Mouse (Mus musculus) heart, embryonic 11.5 days (tissue): ENCODE data around the gene Slc28a3. TPM values are rescaled to one million over a fixed set of nuclear protein-coding genes. Genes with fewer than 3 reads are reported as not detected.

Source experiments
- ATAC-seq: fragments of 200-750 bp; cut with Nextera tagmentation; replicated peaks from 2 replicates; pipeline ENCODE4 v1.8.0; 2017; ENCODE audit warnings: moderate library complexity; ENCODE audit not compliant: insufficient number of reproducible peaks, low FRiP score, low TSS enrichment
- H3K27ac ChIP-seq: fragments of 300-500 bp; sonication (generic); 2 replicates; pipeline ENCODE4 v1.5.1; 2014; ENCODE audit warnings: mild to moderate bottlenecking, low read depth, low read length
- H3K27me3 ChIP-seq: fragments of 300-500 bp; sonication (generic); 2 replicates; pipeline ENCODE4 v1.6.1; 2014; ENCODE audit warnings: mild to moderate bottlenecking, low read length, mixed read lengths; ENCODE audit not compliant: control insufficient read depth, insufficient read depth
- H3K36me3 ChIP-seq: fragments of 300-500 bp; sonication (generic); 2 replicates; pipeline ENCODE4 v1.6.1; 2014; ENCODE audit warnings: mild to moderate bottlenecking, low read length, moderate library complexity, mixed read lengths; ENCODE audit not compliant: control insufficient read depth, insufficient read depth
- H3K4me1 ChIP-seq: fragments of 300-500 bp; sonication (generic); 2 replicates; pipeline ENCODE4 v1.6.1; 2014; ENCODE audit warnings: low read length; ENCODE audit not compliant: control insufficient read depth, insufficient read depth
- H3K4me2 ChIP-seq: fragments of 300-500 bp; sonication (generic); 2 replicates; pipeline ENCODE4 v1.6.1; 2014; ENCODE audit warnings: mild to moderate bottlenecking, moderate library complexity
- H3K4me3 ChIP-seq: fragments of 300-500 bp; sonication (generic); 2 replicates; pipeline ENCODE4 v1.5.1; 2014; ENCODE audit warnings: low read depth, low read length
- H3K9ac ChIP-seq: fragments of 300-500 bp; sonication (generic); 2 replicates; pipeline ENCODE4 v1.6.1; 2014; ENCODE audit warnings: mild to moderate bottlenecking, low read depth, low read length, moderate library complexity
- H3K9me3 ChIP-seq: fragments of 300-500 bp; sonication (generic); replicated peaks from 2 replicates; pipeline ENCODE4 v1.6.1; 2016; ENCODE audit warnings: low read length; ENCODE audit not compliant: control insufficient read depth
- WGBS: fragments of 180-500 bp; shearing (Covaris S2); extraction: QIAGEN DNeasy Blood & Tissue Kit; methylation state at CpG from one replicate; pipeline ENCODE4 v1.1.7; 2014; ENCODE audit not compliant: insufficient replicate concordance; 5-methylcytosine and 5-hydroxymethylcytosine counted together
- polyA plus RNA-seq: library from polyadenylated mRNA; unstranded; fragments of >200 nt; fragmentation: Nextera tagmentation; extraction: Ambion mirVana; gene quantifications from 2 replicates; pipeline ENCODE4 v1.2.1, GENCODE M21; 2014

The Slc28a3 gene
- polyA plus RNA-seq, 1 experiment from 2014 or later: not detected

GRCm38 (mm10) chr13:58523761-58524117 is 86.9 kb downstream of the Slc28a3 start:
- Histone ChIP-seq H3K4me2 (peak overlapping the region; percentile 61), H3K27me3 (0 out of 2 replicates have a peak, but pooled peaks cover 4% of the 10 kb centered on the region), H3K4me3 (no peak overlapping the region), H3K4me1 (peaks cover 22% of the 10 kb centered on the region), H3K27ac (no peak overlapping the region), H3K9ac (no peak overlapping the region), H3K9me3 (no peaks in the 10 kb centered on the region), H3K36me3 (no peaks in the 10 kb centered on the region)
- WGBS: 25% methylated on average over 7 of the region's 7 CpGs
- ATAC-seq: no peak

- Histone ChIP-seq H3K4me1 (peaks cover 22% of the 10 kb centered on the region), H3K36me3 (no peaks in the 10 kb centered on the region), H3K27me3 (0 out of 2 replicates have a peak, but pooled peaks cover 4% of the 10 kb centered on the region), H3K4me2 (peak overlapping the region; percentile 61), H3K4me3 (peak overlapping the region; percentile 22), H3K9me3 (no peaks in the 10 kb centered on the region), H3K27ac (no peak overlapping the region), H3K9ac (peak overlapping the region; percentile 36; the same call in 1 of the 2 replicates)
- 0 out of 2 replicates have a peak, but pooled peaks have one; percentile 42 for ATAC-seq
- 6% methylated on average over 20 of the region's 20 CpGs for WGBS
Measured at GRCm38 (mm10) chr13:58523011-58523760, 87.5 kb downstream of the Slc28a3 start.

GRCm38 (mm10) chr13:58521331-58522030 is 89.2 kb downstream of the Slc28a3 start:
- Histone ChIP-seq H3K4me3 (no peak overlapping the region), H3K9me3 (no peaks in the 10 kb centered on the region), H3K4me2 (no peak overlapping the region), H3K27ac (no peak overlapping the region), H3K9ac (no peak overlapping the region), H3K36me3 (no peaks in the 10 kb centered on the region), H3K4me1 (peaks cover 26% of the 10 kb centered on the region), H3K27me3 (0 out of 2 replicates have a peak, but pooled peaks cover 4% of the 10 kb centered on the region)
- WGBS: 85% methylated on average over 9 of the region's 9 CpGs
- ATAC-seq: no peak

DNA sequence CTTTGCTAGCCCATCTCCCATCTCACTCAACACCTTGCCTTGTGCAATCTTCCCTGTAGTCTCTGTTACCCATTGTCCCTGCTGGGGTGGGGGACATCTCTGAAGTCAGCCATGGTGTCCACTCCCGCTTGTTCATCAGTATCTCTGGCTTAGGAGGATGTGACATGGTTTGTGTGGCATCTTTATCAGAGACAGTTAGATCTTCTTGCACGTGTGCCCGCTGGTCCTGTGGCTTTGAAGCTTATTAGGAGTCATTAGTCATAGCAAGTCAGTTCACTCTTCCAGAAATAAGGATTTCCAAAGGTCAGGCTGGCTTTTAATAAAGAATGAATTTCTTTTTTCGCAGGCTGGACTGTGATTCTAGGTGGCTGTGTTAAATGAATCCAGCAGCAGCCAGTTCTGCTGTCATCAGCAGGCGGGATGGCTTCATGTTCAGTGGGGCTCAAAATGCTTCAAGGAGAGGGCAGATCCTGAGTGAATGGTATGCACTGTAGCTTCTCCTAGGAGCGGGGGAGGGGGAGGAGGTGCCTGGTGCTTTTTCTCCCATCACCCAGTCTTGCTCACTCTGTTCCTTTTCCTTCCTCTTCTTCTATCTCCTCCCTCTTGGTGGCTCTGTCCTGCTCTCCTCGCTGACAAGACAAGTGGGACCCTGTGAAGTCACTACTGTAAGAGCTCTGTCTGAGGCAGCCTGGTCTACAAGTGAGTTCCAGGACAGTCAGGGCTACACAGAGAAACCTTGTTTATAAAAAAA is 89.9 kb downstream of the Slc28a3 start:
- Histone ChIP-seq H3K4me1 (peaks cover 30% of the 10 kb centered on the region), H3K4me3 (no peak overlapping the region), H3K27ac (no peak overlapping the region), H3K36me3 (no peaks in the 10 kb centered on the region), H3K27me3 (0 out of 2 replicates have a peak, but pooled peaks cover 4% of the 10 kb centered on the region), H3K9ac (no peak overlapping the region), H3K9me3 (no peaks in the 10 kb centered on the region), H3K4me2 (no peak overlapping the region)
- ATAC-seq: no peak
- WGBS: 36% methylated on average over 7 of the region's 7 CpGs

DNA sequence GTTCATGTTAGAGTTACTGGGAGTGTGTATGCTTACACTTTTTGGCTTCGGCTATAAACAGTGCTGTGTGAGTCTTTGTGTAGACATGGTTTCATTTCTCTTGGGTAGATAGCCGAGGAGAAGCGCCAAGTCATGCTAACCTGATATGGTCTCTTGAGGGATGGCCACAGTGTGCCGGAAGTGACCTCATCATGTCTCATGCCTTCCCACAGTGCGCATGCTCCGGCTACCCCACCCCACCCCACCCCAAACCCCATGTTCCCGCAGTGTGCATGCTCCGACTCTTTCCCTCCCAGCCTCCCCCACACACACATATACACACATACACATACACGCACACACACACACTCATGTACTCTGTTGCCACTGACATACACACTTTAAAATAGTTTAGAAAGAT is 90.6 kb downstream of the Slc28a3 start:
- no peaks in the 10 kb centered on the region for H3K36me3 ChIP-seq
- H3K9me3 ChIP-seq: no peaks in the 10 kb centered on the region
- 0 out of 2 replicates have a peak, but pooled peaks cover 4% of the 10 kb centered on the region for H3K27me3 ChIP-seq
- no peak overlapping the region for H3K4me3 ChIP-seq
- 75% methylated on average over 9 of the region's 9 CpGs for WGBS
- H3K9ac ChIP-seq: no peak overlapping the region
- peak; percentile 71 for ATAC-seq
- peaks cover 30% of the 10 kb centered on the region for H3K4me1 ChIP-seq
- H3K4me2 ChIP-seq: no peak overlapping the region
- no peak overlapping the region for H3K27ac ChIP-seq

DNA sequence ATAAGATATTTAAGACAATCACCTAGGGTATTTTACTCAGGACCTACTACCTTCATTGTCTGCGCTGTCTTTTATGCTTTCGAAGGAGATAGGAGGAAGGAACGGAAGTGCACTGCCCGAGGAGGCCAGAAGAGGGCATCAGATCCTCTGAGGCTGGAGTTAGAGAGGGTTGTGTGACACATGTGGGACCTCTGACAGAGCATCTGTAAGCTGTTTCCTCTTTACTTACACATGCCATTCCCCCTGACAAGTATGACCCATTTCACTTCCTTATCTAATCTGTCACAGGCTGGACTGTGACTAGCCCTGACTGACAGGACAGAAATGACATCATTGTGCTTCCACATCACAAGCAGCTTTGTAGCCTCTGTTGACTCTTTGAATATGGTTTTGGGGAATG is 94.4 kb downstream of the Slc28a3 start:
- no peak overlapping the region for H3K27ac ChIP-seq
- H3K9me3 ChIP-seq: no peaks in the 10 kb centered on the region
- H3K4me3 ChIP-seq: no peak overlapping the region
- H3K36me3 ChIP-seq: no peaks in the 10 kb centered on the region
- H3K9ac ChIP-seq: no peak overlapping the region
- H3K27me3 ChIP-seq: no peaks in the 10 kb centered on the region
- no peak overlapping the region for H3K4me2 ChIP-seq
- WGBS: 88% methylated on average over 4 of the region's 4 CpGs
- ATAC-seq: peak; percentile 64
- peaks cover 17% of the 10 kb centered on the region; the same call in 1 of the 2 replicates for H3K4me1 ChIP-seq

DNA sequence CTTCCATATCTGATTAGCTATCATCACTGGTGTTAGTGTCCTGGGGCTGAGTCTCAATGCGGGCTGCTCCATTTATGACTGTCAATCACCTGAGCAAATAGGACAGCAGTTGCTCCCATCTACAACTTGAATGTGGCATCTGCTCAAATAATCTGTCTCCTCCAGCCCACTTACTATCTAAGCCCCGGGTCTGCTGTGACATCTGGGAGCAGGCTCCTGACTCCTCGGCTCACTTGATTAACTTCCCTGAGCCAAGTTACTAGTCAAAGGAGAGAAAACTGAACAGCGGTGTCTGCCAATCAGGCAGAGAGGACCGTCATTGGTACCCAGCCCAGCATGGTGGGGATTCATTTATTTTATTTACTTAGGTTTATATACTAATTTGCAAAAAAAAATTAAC is 95.0 kb downstream of the Slc28a3 start:
- 81% methylated on average over 5 of the region's 5 CpGs for WGBS
- Histone ChIP-seq H3K36me3 (no peaks in the 10 kb centered on the region), H3K27me3 (no peaks in the 10 kb centered on the region), H3K4me3 (no peak overlapping the region), H3K4me1 (peaks cover 13% of the 10 kb centered on the region; the same call in 1 of the 2 replicates), H3K27ac (no peak overlapping the region), H3K9ac (no peak overlapping the region), H3K4me2 (no peak overlapping the region), H3K9me3 (no peaks in the 10 kb centered on the region)
- ATAC-seq: no peak

DNA sequence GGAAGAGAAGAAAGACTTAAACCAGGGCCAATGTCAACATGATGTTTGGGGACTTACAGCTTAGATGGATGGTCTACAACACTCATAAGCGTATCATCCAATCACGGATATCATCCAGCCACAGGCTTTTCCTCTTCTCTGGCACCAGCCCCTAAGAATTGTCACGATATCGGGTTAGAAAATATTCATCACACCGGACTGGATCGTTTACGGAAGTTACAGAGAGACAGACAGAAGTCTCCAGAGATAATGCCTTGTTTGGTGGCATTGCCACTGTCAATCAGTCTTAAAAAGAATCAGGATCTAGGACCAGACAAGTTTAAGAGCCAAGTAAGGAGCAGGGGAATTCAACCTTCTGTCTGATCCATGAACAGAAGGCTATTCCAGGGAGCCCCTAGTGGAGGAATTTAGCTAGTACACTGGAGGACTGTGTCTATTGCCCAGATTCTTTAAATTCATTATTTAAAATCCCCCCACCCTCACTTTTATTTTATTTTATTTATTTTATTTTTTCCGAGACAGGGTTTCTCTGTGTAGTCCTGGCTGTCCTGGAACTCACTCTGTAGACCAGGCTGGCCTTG is 96.4 kb downstream of the Slc28a3 start:
- Histone ChIP-seq H3K9ac (no peak overlapping the region), H3K4me2 (no peak overlapping the region), H3K9me3 (no peaks in the 10 kb centered on the region), H3K36me3 (no peaks in the 10 kb centered on the region), H3K27ac (no peak overlapping the region), H3K4me1 (0 out of 2 replicates have a peak, but pooled peaks cover 8% of the 10 kb centered on the region), H3K4me3 (no peak overlapping the region), H3K27me3 (no peaks in the 10 kb centered on the region)
- ATAC-seq: no peak
- WGBS: 85% methylated on average over 8 of the region's 8 CpGs
